ENCODE assay signal across 26 mouse cellular contexts in genomic region chr5:47370184-47370583, GRCm38 (mm10).
"Had no signal": no experiment of that assay in that cellular context is flagged by ENCODE, and none has a peak within 500 bp of the region (broad histone marks: within the 10 kb centered on the region; RNA-seq: fewer than 3 reads in every experiment).

No protein-coding gene starts in this region.

- H3K4me1 ChIP-seq: heart, embryonic 13.5 days; heart, embryonic 15.5 days; hindbrain, embryonic 13.5 days; hindbrain, embryonic 15.5 days; kidney, embryonic 15.5 days; limb, embryonic 13.5 days; limb, embryonic 15.5 days; liver, embryonic 12.5 days had no signal

- H3K27ac ChIP-seq: heart, adult 2 months; heart, embryonic 13.5 days; heart, embryonic 15.5 days; hindbrain, embryonic 13.5 days; hindbrain, embryonic 15.5 days; hindbrain, postnatal 0 days; kidney, embryonic 15.5 days; kidney, postnatal 0 days; limb, embryonic 13.5 days; limb, embryonic 15.5 days; liver, embryonic 12.5 days; liver, embryonic 14.5 days had no signal

- H3K36me3 ChIP-seq: heart, embryonic 13.5 days; heart, embryonic 15.5 days; hindbrain, embryonic 13.5 days; hindbrain, embryonic 15.5 days; kidney, embryonic 15.5 days; limb, embryonic 13.5 days; limb, embryonic 15.5 days; liver, embryonic 12.5 days had no signal

- H3K9me3 ChIP-seq: heart, embryonic 13.5 days; heart, embryonic 15.5 days; hindbrain, embryonic 13.5 days; hindbrain, embryonic 15.5 days; kidney, embryonic 15.5 days; limb, embryonic 13.5 days; limb, embryonic 15.5 days; liver, embryonic 12.5 days had no signal

- H3K4me2 ChIP-seq: heart, embryonic 11.5 days; heart, embryonic 13.5 days; heart, embryonic 15.5 days; hindbrain, embryonic 13.5 days; hindbrain, embryonic 15.5 days; kidney, embryonic 15.5 days; limb, embryonic 13.5 days; limb, embryonic 15.5 days; liver, embryonic 12.5 days had no signal

- H3K9ac ChIP-seq: heart, embryonic 13.5 days; heart, embryonic 15.5 days; hindbrain, embryonic 13.5 days; hindbrain, embryonic 15.5 days; kidney, embryonic 15.5 days; limb, embryonic 13.5 days; limb, embryonic 15.5 days; liver, embryonic 12.5 days; liver, embryonic 14.5 days had no signal

- ATAC-seq: hindbrain, postnatal 0 days; intestine, embryonic 16.5 days; liver, embryonic 12.5 days had no signal

- H3K4me3 ChIP-seq: heart, adult 2 months; heart, embryonic 13.5 days; heart, embryonic 15.5 days; hindbrain, embryonic 13.5 days; hindbrain, embryonic 15.5 days; kidney, embryonic 15.5 days; limb, embryonic 13.5 days; limb, embryonic 15.5 days; liver, embryonic 12.5 days had no signal

- DNase-seq: gastrocnemius, postnatal 14 days; gastrocnemius, postnatal 36 days; heart, adult 2 months; heart, postnatal 14 days; heart, postnatal 36 days; kidney, adult 11 months; kidney, adult 2 months; kidney, adult 9 months; kidney, postnatal 14 days; kidney, postnatal 36 days; layer of hippocampus, adult 9-11 months; layer of hippocampus, postnatal 36 days; left cerebral cortex, postnatal 4 days had no signal

- H3K27me3 ChIP-seq: heart, embryonic 13.5 days; heart, embryonic 15.5 days; hindbrain, embryonic 13.5 days; hindbrain, embryonic 15.5 days; kidney, embryonic 15.5 days; limb, embryonic 13.5 days; limb, embryonic 15.5 days; liver, embryonic 12.5 days had no signal
